8 mouse cellular contexts compared by ENCODE assay signal in genomic region chr8:125567569-125567968, GRCm38 (mm10). TPM values are rescaled to one million over a fixed set of nuclear protein-coding genes. Genes with fewer than 3 reads are reported as not detected.
DNase-seq lines count a peak whose midpoint lies in the region; ATAC-seq and TF ChIP-seq lines count a peak whose summit lies in the region.

No protein-coding gene starts in this region.

- H3K4me2 ChIP-seq in kidney, postnatal 0 days (ENCODE audit: low read length), result peak overlapping the region; percentile 92
- H3K4me2 ChIP-seq in hindbrain, embryonic 12.5 days (replicated peaks), result peak overlapping the region; percentile 92

- TF ChIP-seq CTCF in kidney, postnatal 0 days (IDR thresholded peaks at IDR 0.05; ENCODE audit: low read depth), result peak; percentile 44
- peak; percentile 18; the same call in 1 of the 2 replicates for TF ChIP-seq CTCF in bone marrow, adult 2 months (IDR thresholded peaks at IDR 0.05; ENCODE audit: control insufficient read depth, insufficient read depth, low read length)

- H3K36me3 ChIP-seq in kidney, postnatal 0 days (ENCODE audit: insufficient read depth, low read length), result no peaks in the 10 kb centered on the region
- no peaks in the 10 kb centered on the region for H3K36me3 ChIP-seq in hindbrain, embryonic 12.5 days

- H3K4me1 ChIP-seq in kidney, postnatal 0 days (replicated peaks; ENCODE audit: insufficient read depth, low read length), result peaks cover 10% of the 10 kb centered on the region
- no peaks in the 10 kb centered on the region for H3K4me1 ChIP-seq in bone marrow, adult 2 months (ENCODE audit: control insufficient read depth, insufficient read depth, low read length)
- H3K4me1 ChIP-seq in hindbrain, embryonic 12.5 days, result peaks cover 38% of the 10 kb centered on the region

- no peak for TF ChIP-seq POLR2A in bone marrow, adult 2 months (IDR thresholded peaks at IDR 0.05; ENCODE audit: borderline replicate concordance, control insufficient read depth, low read depth, low read length)

- no peaks in the 10 kb centered on the region for H3K27me3 ChIP-seq in kidney, postnatal 0 days (ENCODE audit: insufficient read depth, low read length)
- H3K27me3 ChIP-seq in hindbrain, embryonic 12.5 days, result peaks cover 15% of the 10 kb centered on the region; the same call in 1 of the 2 replicates

- no peak for ATAC-seq in kidney, postnatal 0 days (replicated peaks; ENCODE audit: low FRiP score, low read depth)
- ATAC-seq in hindbrain, embryonic 12.5 days (ENCODE audit: low FRiP score), result no peak
- peak; percentile 42 for ATAC-seq in neutrophil, adult 5-6 weeks (ENCODE audit: extremely low read depth, insufficient number of reproducible peaks, low FRiP score, poor library complexity, severe bottlenecking)
- ATAC-seq in monocyte, adult 5-6 weeks (replicated peaks; ENCODE audit: insufficient number of reproducible peaks, low FRiP score, low TSS enrichment, poor library complexity, severe bottlenecking), result no peak

- DNase-seq in kidney, postnatal 0 days (ENCODE audit: low spot score), result peak; percentile 49
- no peak for DNase-seq in kidney, adult 18-20 months
- no peak for DNase-seq in cerebellum, adult 9-11 months
- no peak for DNase-seq in left cerebral cortex, adult 18-20 months (ENCODE audit: low spot score in 2 of 2)

- H3K9me3 ChIP-seq in kidney, postnatal 0 days (replicated peaks; ENCODE audit: low read length), result no peaks in the 10 kb centered on the region
- no peaks in the 10 kb centered on the region for H3K9me3 ChIP-seq in hindbrain, embryonic 12.5 days (replicated peaks)

- no peak overlapping the region for H3K9ac ChIP-seq in kidney, postnatal 0 days (ENCODE audit: low read depth, low read length)
- no peak overlapping the region for H3K9ac ChIP-seq in hindbrain, embryonic 12.5 days

- 48% methylated on average over 7 of the region's 7 CpGs for WGBS in kidney, postnatal 0 days
- WGBS in bone marrow, adult 2 months, result 37% methylated on average over 7 of the region's 7 CpGs
- 58% methylated on average over 7 of the region's 7 CpGs for WGBS in hindbrain, embryonic 12.5 days

- peak overlapping the region; percentile 78; the same call in 1 of the 2 replicates for H3K4me3 ChIP-seq in kidney, postnatal 0 days (replicated peaks; ENCODE audit: low read depth, low read length)
- H3K4me3 ChIP-seq in bone marrow, adult 2 months (replicated peaks; ENCODE audit: control insufficient read depth, low read depth, low read length), result no peak overlapping the region
- H3K4me3 ChIP-seq in hindbrain, embryonic 12.5 days, result peak overlapping the region; percentile 71

- no peak overlapping the region for H3K27ac ChIP-seq in kidney, postnatal 0 days
- no peak overlapping the region; the same call in 1 of the 2 replicates for H3K27ac ChIP-seq in bone marrow, adult 2 months (ENCODE audit: control insufficient read depth, insufficient read depth, low read depth, low read length, poor library complexity)
- no peak overlapping the region for H3K27ac ChIP-seq in hindbrain, embryonic 12.5 days

RNA-seq across cellular contexts. Expression of gene Sipa1l2, which starts 2.0 kb away (rescaled TPM):
- polyA plus RNA-seq in kidney, postnatal 0 days (2015; fragmentation: Nextera tagmentation; extraction: Ambion mirVana), result 8.2 and 9.4 TPM in 2 replicates
- 2.4 and 6.7 TPM in 2 replicates for polyA plus RNA-seq in bone marrow, adult 2 months (2011; ENCODE audit: insufficient read depth, insufficient read length, low replicate concordance, missing spikeins)
- 36.4 and 37.5 TPM in 2 replicates for polyA plus RNA-seq in hindbrain, embryonic 12.5 days (2016; fragmentation: Nextera tagmentation; extraction: Ambion mirVana)
- 36.1 and 39.0 TPM in 2 replicates for total RNA-seq in neutrophil, adult 5-6 weeks (2017)
- total RNA-seq in monocyte, adult 5-6 weeks (2017), result 14.4 to 15.8 TPM (median 15.8 TPM) in 3 replicates
- 10 to 100 TPM; 42.4 to 43.1 TPM for total RNA-seq in left cerebral cortex, adult 18-20 months (2021)
